Mouse (Mus musculus) embryonic fibroblast, embryonic 13.5 days (primary cell): ENCODE results near the gene Tmem248.

Experiments
- CTCF ChIP-seq: IDR thresholded peaks from 2 replicates; pipeline ENCODE4 v1.5.1; 2011; ENCODE audit warnings: mild to moderate bottlenecking, control low read depth, low read length, moderate library complexity, borderline replicate concordance; ENCODE audit not compliant: insufficient read depth
- POLR2A ChIP-seq: IDR thresholded peaks from 2 replicates; pipeline ENCODE4 v1.6.1; 2011; ENCODE audit warnings: low read depth, mild to moderate bottlenecking, control low read depth, low read length, moderate library complexity

DNA sequence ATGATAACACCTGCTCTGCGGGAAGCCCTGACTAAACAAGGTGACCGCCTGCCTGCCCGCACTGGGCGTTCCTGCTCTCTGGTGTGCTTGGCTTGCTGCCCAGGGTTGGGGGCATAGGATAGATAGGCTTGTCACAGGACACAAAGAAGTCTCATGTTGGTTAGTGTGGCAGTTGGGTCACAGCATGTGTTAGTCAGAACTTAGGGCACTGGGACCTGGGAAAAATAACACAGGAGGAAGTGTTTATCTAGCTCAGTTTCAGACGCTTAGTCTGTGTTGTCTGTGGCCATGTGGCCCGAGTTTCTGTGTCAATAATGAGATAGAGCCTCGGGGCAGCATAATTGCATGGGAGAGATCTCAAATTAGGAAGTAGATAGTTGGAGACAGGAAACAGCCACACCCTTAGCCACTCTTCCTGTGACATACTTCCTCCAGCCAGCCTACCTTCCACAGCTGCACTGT, 61.2 kb downstream of the Tmem248 start:
- TF ChIP-seq CTCF: no peak
- no peak for TF ChIP-seq POLR2A
